Mouse (Mus musculus) embryonic facial prominence, embryonic 11.5 days (tissue): ENCODE data around the gene 9230102O04Rik. TPM values are rescaled to one million over a fixed set of nuclear protein-coding genes. Genes with fewer than 3 reads are reported as not detected.

ENCODE experiments used
- ATAC-seq: fragments of 200-750 bp; cut with Nextera tagmentation; replicated peaks from 2 replicates; pipeline ENCODE4 v1.8.0; 2017; ENCODE audit warnings: low read depth; ENCODE audit not compliant: insufficient number of reproducible peaks, low FRiP score, low TSS enrichment
- DNase-seq: peaks from one replicate; pipeline ENCODE4 v3.0.0-alpha.2; 2015; ENCODE audit warnings: low spot score
- H3K27ac ChIP-seq: fragments of 300-500 bp; sonication (generic); replicated peaks from 2 replicates; pipeline ENCODE4 v1.5.1; 2014; ENCODE audit warnings: mild to moderate bottlenecking, low read depth, low read length, control low read depth
- H3K27me3 ChIP-seq: fragments of 300-500 bp; sonication (generic); 2 replicates; pipeline ENCODE4 v1.6.1; 2014; ENCODE audit warnings: mild to moderate bottlenecking, low read length, moderate library complexity, mixed read lengths; ENCODE audit not compliant: control insufficient read depth, insufficient read depth
- H3K36me3 ChIP-seq: fragments of 300-500 bp; sonication (generic); replicated peaks from 2 replicates; pipeline ENCODE4 v1.6.1; 2014; ENCODE audit warnings: low read depth, mild to moderate bottlenecking, low read length, moderate library complexity, mixed read lengths; ENCODE audit not compliant: control insufficient read depth, insufficient read depth
- H3K4me1 ChIP-seq: fragments of 300-500 bp; sonication (generic); 2 replicates; pipeline ENCODE4 v1.6.1; 2014; ENCODE audit warnings: low read length, mixed read lengths; ENCODE audit not compliant: control insufficient read depth, insufficient read depth
- H3K4me2 ChIP-seq: fragments of 300-500 bp; sonication (generic); 2 replicates; pipeline ENCODE4 v1.6.1; 2014; ENCODE audit warnings: low read depth, mild to moderate bottlenecking, control low read depth, low read length, moderate library complexity
- H3K4me3 ChIP-seq: fragments of 300-500 bp; sonication (generic); 2 replicates; pipeline ENCODE4 v1.5.1; 2014; ENCODE audit warnings: low read depth, low read length, control low read depth
- H3K9ac ChIP-seq: fragments of 300-500 bp; sonication (generic); replicated peaks from 2 replicates; pipeline ENCODE4 v1.6.1; 2014; ENCODE audit warnings: mild to moderate bottlenecking, control low read depth, low read length
- H3K9me3 ChIP-seq: fragments of 300-500 bp; sonication (generic); replicated peaks from 2 replicates; pipeline ENCODE4 v1.6.1; 2016; ENCODE audit warnings: mild to moderate bottlenecking, low read length, inconsistent platforms, mixed read lengths; ENCODE audit not compliant: control insufficient read depth
- WGBS: fragments of 180-500 bp; shearing (Covaris S2); extraction: QIAGEN DNeasy Blood & Tissue Kit; methylation state at CpG from one replicate; pipeline ENCODE4 v1.1.7; 2014; 5-methylcytosine and 5-hydroxymethylcytosine counted together
- polyA plus RNA-seq: library from polyadenylated mRNA; unstranded; fragments of >200 nt; fragmentation: Nextera tagmentation; extraction: Ambion mirVana; gene quantifications from 2 replicates; pipeline ENCODE4 v1.2.1, GENCODE M21; 2014

9230102O04Rik gene
- polyA plus RNA-seq, 1 experiment from 2014 or later = 1.2 TPM

GRCm38 (mm10) chr2:9874467-9875219 lies 14.7 kb downstream of the 9230102O04Rik start:
- 3% methylated on average over 39 of the region's 39 CpGs for WGBS
- peak overlapping the region; percentile 40; the same call in 1 of the 2 replicates for H3K9ac ChIP-seq
- H3K4me3 ChIP-seq = peak overlapping the region; percentile 38
- ATAC-seq = no peak
- peaks cover 12% of the 10 kb centered on the region for H3K27me3 ChIP-seq
- H3K4me2 ChIP-seq = peak overlapping the region; percentile 43
- no peaks in the 10 kb centered on the region for H3K9me3 ChIP-seq
- H3K27ac ChIP-seq = no peak overlapping the region
- H3K4me1 ChIP-seq = no peaks in the 10 kb centered on the region; the same call in 1 of the 2 replicates
- H3K36me3 ChIP-seq = no peaks in the 10 kb centered on the region
- DNase-seq = peak; percentile 18

- H3K27ac ChIP-seq = no peak overlapping the region
- peak overlapping the region; percentile 10; the same call in 1 of the 2 replicates for H3K4me2 ChIP-seq
These were observed 15.6 kb downstream of the 9230102O04Rik start for GRCm38 (mm10) chr2:9873757-9874156.

GRCm38 (mm10) chr2:9872682-9873081 lies 16.7 kb downstream of the 9230102O04Rik start:
- peaks cover 12% of the 10 kb centered on the region for H3K27me3 ChIP-seq
- H3K4me3 ChIP-seq = peak overlapping the region; percentile 9; the same call in 1 of the 2 replicates
- DNase-seq = peak; percentile 59
- WGBS = 2% methylated on average over 12 of the region's 12 CpGs
- 0 out of 2 replicates have a peak overlapping the region, but pooled peaks have one; percentile 23 for H3K9ac ChIP-seq
- H3K4me1 ChIP-seq = no peaks in the 10 kb centered on the region
- no peaks in the 10 kb centered on the region for H3K9me3 ChIP-seq
- no peaks in the 10 kb centered on the region for H3K36me3 ChIP-seq
- H3K27ac ChIP-seq = no peak overlapping the region
- peak; percentile 8; the same call in 1 of the 2 replicates for ATAC-seq
- H3K4me2 ChIP-seq = peak overlapping the region; percentile 21

More at GRCm38 (mm10) chr2:9873757-9874156, 15.6 kb downstream of the 9230102O04Rik start:
- WGBS = 13% methylated on average over 2 of the region's 2 CpGs
- DNase-seq = no peak
- Histone ChIP-seq H3K4me1 (no peaks in the 10 kb centered on the region; the same call in 1 of the 2 replicates), H3K9me3 (no peaks in the 10 kb centered on the region), H3K4me3 (peak overlapping the region; percentile 11; the same call in 1 of the 2 replicates), H3K36me3 (no peaks in the 10 kb centered on the region), H3K9ac (0 out of 2 replicates have a peak overlapping the region, but pooled peaks have one; percentile 38), H3K27me3 (peaks cover 12% of the 10 kb centered on the region)
- ATAC-seq = no peak

- Histone ChIP-seq H3K9ac (0 out of 2 replicates have a peak overlapping the region, but pooled peaks have one; percentile 9), H3K27me3 (peaks cover 12% of the 10 kb centered on the region)
- 15% methylated on average over 6 of the region's 6 CpGs for WGBS
These were observed 17.5 kb downstream of the 9230102O04Rik start for GRCm38 (mm10) chr2:9871798-9872197.

GRCm38 (mm10) chr2:9871141-9871716 lies 18.1 kb downstream of the 9230102O04Rik start:
- H3K9me3 ChIP-seq = no peaks in the 10 kb centered on the region
- 17% methylated on average over 4 of the region's 4 CpGs for WGBS
- no peak overlapping the region for H3K27ac ChIP-seq
- no peaks in the 10 kb centered on the region for H3K4me1 ChIP-seq
- DNase-seq (no peak), ATAC-seq (no peak)
- H3K27me3 ChIP-seq = peaks cover 12% of the 10 kb centered on the region
- H3K36me3 ChIP-seq = no peaks in the 10 kb centered on the region
- H3K4me2 ChIP-seq = no peak overlapping the region; the same call in 1 of the 2 replicates
- no peak overlapping the region for H3K4me3 ChIP-seq
- no peak overlapping the region; the same call in 1 of the 2 replicates for H3K9ac ChIP-seq

More at GRCm38 (mm10) chr2:9871798-9872197, 17.5 kb downstream of the 9230102O04Rik start:
- no peak overlapping the region for H3K27ac ChIP-seq
- no peaks in the 10 kb centered on the region for H3K4me1 ChIP-seq
- H3K36me3 ChIP-seq = no peaks in the 10 kb centered on the region
- DNase-seq (no peak), ATAC-seq (no peak)
- H3K9me3 ChIP-seq = no peaks in the 10 kb centered on the region
- H3K4me3 ChIP-seq = no peak overlapping the region
- H3K4me2 ChIP-seq = no peak overlapping the region; the same call in 1 of the 2 replicates

- 79% methylated on average over 12 of the region's 12 CpGs for WGBS
- H3K9me3 ChIP-seq = no peaks in the 10 kb centered on the region
- no peak for DNase-seq
- no peak overlapping the region for H3K27ac ChIP-seq
- no peak overlapping the region for H3K4me2 ChIP-seq
- H3K9ac ChIP-seq = no peak overlapping the region
- no peaks in the 10 kb centered on the region for H3K4me1 ChIP-seq
- no peaks in the 10 kb centered on the region for H3K27me3 ChIP-seq
- no peak overlapping the region for H3K4me3 ChIP-seq
- no peak for ATAC-seq
- H3K36me3 ChIP-seq = no peaks in the 10 kb centered on the region
These were observed 22.1 kb downstream of the 9230102O04Rik start for GRCm38 (mm10) chr2:9867092-9867825.

GRCm38 (mm10) chr2:9860698-9861097 lies 28.6 kb downstream of the 9230102O04Rik start:
- Histone ChIP-seq H3K4me1 (no peaks in the 10 kb centered on the region), H3K9ac (no peak overlapping the region), H3K27ac (no peak overlapping the region), H3K27me3 (no peaks in the 10 kb centered on the region), H3K4me2 (no peak overlapping the region), H3K36me3 (no peaks in the 10 kb centered on the region; the same call in 1 of the 2 replicates), H3K4me3 (no peak overlapping the region), H3K9me3 (no peaks in the 10 kb centered on the region)
- ATAC-seq (no peak), DNase-seq (no peak)
- WGBS = 81% methylated on average over 5 of the region's 5 CpGs
